8 mouse cellular contexts compared by ENCODE assay signal in genomic region chr11:53350291-53351223, GRCm38 (mm10). TPM values are rescaled to one million over a fixed set of nuclear protein-coding genes. Genes with fewer than 3 reads are reported as not detected.
DNase-seq lines count a peak whose midpoint lies in the region; ATAC-seq and TF ChIP-seq lines count a peak whose summit lies in the region.

Gene Aff4, plus strand, starts transcription at chr11:53350833.

- H3K9ac ChIP-seq in CH12.LX (ENCODE audit: insufficient read depth, low read depth): peak within 1 kb of the TSS; percentile 95
- H3K9ac ChIP-seq in forebrain, embryonic 12.5 days: peak within 1 kb of the TSS; percentile 98
- H3K9ac ChIP-seq in heart, embryonic 16.5 days (ENCODE audit: low read length): peak within 1 kb of the TSS; percentile 96
- H3K9ac ChIP-seq in liver, embryonic 15.5 days: peak within 1 kb of the TSS; percentile 91
- H3K9ac ChIP-seq in neural tube, embryonic 11.5 days (ENCODE audit: low read length): peak within 1 kb of the TSS; percentile 97
- H3K9ac ChIP-seq in stomach, embryonic 16.5 days (ENCODE audit: low read length): peak within 1 kb of the TSS; percentile 98

- peak; percentile 98 for ATAC-seq in forebrain, embryonic 12.5 days (ENCODE audit: low FRiP score)
- peak; percentile 96 for ATAC-seq in heart, embryonic 16.5 days (replicated peaks; ENCODE audit: extremely low read depth, insufficient read depth, low FRiP score)
- ATAC-seq in liver, embryonic 15.5 days (ENCODE audit: insufficient read depth): peak; percentile 93
- ATAC-seq in neural tube, embryonic 11.5 days (ENCODE audit: insufficient read depth, low FRiP score, low TSS enrichment): peak; percentile 93
- peak; percentile 96 for ATAC-seq in stomach, embryonic 16.5 days (ENCODE audit: insufficient read depth, low FRiP score)

- TF ChIP-seq RAD21 in CH12.LX (IDR thresholded peaks at IDR 0.05; ENCODE audit: low read depth, low read length): no peak

- no peaks in the 10 kb centered on the region for H3K9me3 ChIP-seq in CH12.LX (replicated peaks; ENCODE audit: low read length)
- no peaks in the 10 kb centered on the region for H3K9me3 ChIP-seq in forebrain, embryonic 12.5 days
- no peaks in the 10 kb centered on the region for H3K9me3 ChIP-seq in heart, embryonic 16.5 days (replicated peaks; ENCODE audit: control insufficient read depth, low read length)
- H3K9me3 ChIP-seq in liver, embryonic 15.5 days (replicated peaks): no peaks in the 10 kb centered on the region
- no peaks in the 10 kb centered on the region for H3K9me3 ChIP-seq in neural tube, embryonic 11.5 days (ENCODE audit: control insufficient read depth, low read length)
- H3K9me3 ChIP-seq in stomach, embryonic 16.5 days (replicated peaks; ENCODE audit: control insufficient read depth, low read length): no peaks in the 10 kb centered on the region

- H3K4me1 ChIP-seq in CH12.LX (ENCODE audit: control insufficient read depth in 1 of 2, insufficient read depth in 2 of 2): peaks cover 0 to 19% of the 10 kb centered on the region in 2 experiments; a peak in 2 of 4 replicates
- peaks cover 14% of the 10 kb centered on the region for H3K4me1 ChIP-seq in forebrain, embryonic 12.5 days
- peaks cover 9% of the 10 kb centered on the region for H3K4me1 ChIP-seq in heart, embryonic 16.5 days (ENCODE audit: control insufficient read depth, insufficient read depth, low read length)
- H3K4me1 ChIP-seq in liver, embryonic 15.5 days (replicated peaks): peaks cover 25% of the 10 kb centered on the region
- 0 out of 2 replicates have a peak, but pooled peaks cover 3% of the 10 kb centered on the region for H3K4me1 ChIP-seq in neural tube, embryonic 11.5 days (ENCODE audit: control insufficient read depth, insufficient read depth, low read length)
- H3K4me1 ChIP-seq in stomach, embryonic 16.5 days (ENCODE audit: control insufficient read depth, insufficient read depth, low read length): peaks cover 5% of the 10 kb centered on the region

- H3K27ac ChIP-seq in CH12.LX (ENCODE audit: insufficient read depth, low read depth): peak within 1 kb of the TSS; percentile 86
- H3K27ac ChIP-seq in forebrain, embryonic 12.5 days: peak within 1 kb of the TSS; percentile 97
- peak within 1 kb of the TSS; percentile 97 for H3K27ac ChIP-seq in heart, embryonic 16.5 days (ENCODE audit: low read length)
- peak within 1 kb of the TSS; percentile 97 for H3K27ac ChIP-seq in liver, embryonic 15.5 days (replicated peaks)
- H3K27ac ChIP-seq in neural tube, embryonic 11.5 days (ENCODE audit: low read depth, low read length): peak within 1 kb of the TSS; percentile 96
- H3K27ac ChIP-seq in stomach, embryonic 16.5 days (ENCODE audit: low read length): peak within 1 kb of the TSS; percentile 98

- peak within 1 kb of the TSS; percentile 77 to 90 (median 88) for H3K4me3 ChIP-seq in CH12.LX (replicated peaks in 1 of 3; ENCODE audit: low read depth in 2 of 3, low read length in 2 of 3, poor library complexity in 1 of 3)
- H3K4me3 ChIP-seq in forebrain, embryonic 12.5 days (replicated peaks): peak within 1 kb of the TSS; percentile 98
- H3K4me3 ChIP-seq in heart, embryonic 16.5 days (ENCODE audit: low read length): peak within 1 kb of the TSS; percentile 85
- H3K4me3 ChIP-seq in liver, embryonic 15.5 days (replicated peaks): peak within 1 kb of the TSS; percentile 94
- peak within 1 kb of the TSS; percentile 99 for H3K4me3 ChIP-seq in neural tube, embryonic 11.5 days (ENCODE audit: low read depth, low read length)
- H3K4me3 ChIP-seq in stomach, embryonic 16.5 days (replicated peaks; ENCODE audit: low read length): peak within 1 kb of the TSS; percentile 95

- in situ Hi-C loops in CH12.LX (cut with MboI; ENCODE audit: low pct_ligation_motif_present, low pct_unique_long_range_greater_than_20kb, low sequenced_read_pairs): no loop called here

- peaks cover 29% of the 10 kb centered on the region for H3K27me3 ChIP-seq in CH12.LX (replicated peaks)
- no peaks in the 10 kb centered on the region for H3K27me3 ChIP-seq in forebrain, embryonic 12.5 days
- no peaks in the 10 kb centered on the region for H3K27me3 ChIP-seq in heart, embryonic 16.5 days (ENCODE audit: control insufficient read depth, insufficient read depth, low read length)
- peaks cover 11% of the 10 kb centered on the region; the same call in 1 of the 2 replicates for H3K27me3 ChIP-seq in liver, embryonic 15.5 days
- H3K27me3 ChIP-seq in neural tube, embryonic 11.5 days (ENCODE audit: control insufficient read depth, insufficient read depth, low read length): no peaks in the 10 kb centered on the region
- H3K27me3 ChIP-seq in stomach, embryonic 16.5 days (ENCODE audit: control insufficient read depth, insufficient read depth, low read length): no peaks in the 10 kb centered on the region

- H3K79me2 ChIP-seq in CH12.LX (replicated peaks; ENCODE audit: control insufficient read depth, extremely low read depth, insufficient read depth, poor library complexity, severe bottlenecking): peaks cover 31% of the 10 kb centered on the region

- dilution Hi-C loops in CH12.LX (cut with MboI; ENCODE audit: extremely low pct_ligation_motif_present, extremely low pct_unique_long_range_greater_than_20kb, low sequenced_read_pairs): no loop called here

- no peak for TF ChIP-seq EP300 in CH12.LX (IDR thresholded peaks at IDR 0.05; ENCODE audit: low read length)

- no peak for TF ChIP-seq CTCF in CH12.LX (conservative IDR thresholded peaks at IDR 0.05 in 1 of 2, IDR thresholded peaks at IDR 0.05 in 1 of 2; ENCODE audit: low read depth in 2 of 2, low read length in 2 of 2)

- TF ChIP-seq POLR2A in CH12.LX (IDR thresholded peaks at IDR 0.05; ENCODE audit: low read depth, low read length): peak; percentile 84

- H3K4me2 ChIP-seq in CH12.LX (ENCODE audit: insufficient read depth, low read depth, poor library complexity, severe bottlenecking): peak within 1 kb of the TSS; percentile 99; the same call in 1 of the 2 replicates
- peak within 1 kb of the TSS; percentile 80 for H3K4me2 ChIP-seq in forebrain, embryonic 12.5 days
- H3K4me2 ChIP-seq in heart, embryonic 16.5 days (ENCODE audit: low read depth, low read length): peak within 1 kb of the TSS; percentile 91
- peak within 1 kb of the TSS; percentile 94 for H3K4me2 ChIP-seq in liver, embryonic 15.5 days
- peak within 1 kb of the TSS; percentile 88 for H3K4me2 ChIP-seq in neural tube, embryonic 11.5 days (ENCODE audit: low read depth)
- H3K4me2 ChIP-seq in stomach, embryonic 16.5 days (ENCODE audit: low read depth, low read length): peak within 1 kb of the TSS; percentile 77

- DNase-seq in CH12.LX (ENCODE audit: extremely low read depth): peak; percentile 85
- DNase-seq in c-Kit-positive CD71-positive TER-119-negative erythroid progenitor cells, embryonic 14.5 days (ENCODE audit: low read depth): peak; percentile 61
- DNase-seq in kidney, postnatal 36 days: peak; percentile 91 to 93
- DNase-seq in neural tube, embryonic 11.5 days (ENCODE audit: low spot score): peak; percentile 94

- under 1% methylated on average over 118 of the region's 127 CpGs for WGBS in forebrain, embryonic 12.5 days
- under 1% methylated on average over 125 of the region's 127 CpGs for WGBS in heart, embryonic 16.5 days
- under 1% methylated on average over 126 of the region's 127 CpGs for WGBS in liver, embryonic 15.5 days (ENCODE audit: insufficient replicate concordance)
- under 1% methylated on average over 103 of the region's 127 CpGs for WGBS in neural tube, embryonic 11.5 days
- WGBS in stomach, embryonic 16.5 days: under 1% methylated on average over 115 of the region's 127 CpGs

- H3K36me3 ChIP-seq in CH12.LX (replicated peaks in 1 of 2; ENCODE audit: control insufficient read depth in 1 of 2, insufficient read depth in 1 of 2, low read length in 1 of 2): peaks cover 5 to 13% of the 10 kb centered on the region in 2 experiments
- no peaks in the 10 kb centered on the region for H3K36me3 ChIP-seq in forebrain, embryonic 12.5 days (replicated peaks)
- no peaks in the 10 kb centered on the region for H3K36me3 ChIP-seq in heart, embryonic 16.5 days (ENCODE audit: control insufficient read depth, insufficient read depth)
- H3K36me3 ChIP-seq in liver, embryonic 15.5 days (replicated peaks): no peaks in the 10 kb centered on the region
- no peaks in the 10 kb centered on the region for H3K36me3 ChIP-seq in neural tube, embryonic 11.5 days (ENCODE audit: control insufficient read depth, insufficient read depth, low read length)
- no peaks in the 10 kb centered on the region for H3K36me3 ChIP-seq in stomach, embryonic 16.5 days (ENCODE audit: control insufficient read depth, insufficient read depth, low read length)

TF ChIP-seq in CH12.LX, 34 proteins besides CTCF, POLR2A, EP300 and RAD21 (continues in another document):
- TF ChIP-seq MAZ (IDR thresholded peaks at IDR 0.05; ENCODE audit: low read depth, low read length) (0 out of 2 replicates have a peak, but pooled peaks have one; percentile 76), JUN (IDR thresholded peaks at IDR 0.05; ENCODE audit: insufficient read depth, low read depth, low read length) (no peak), IRF4 (IDR thresholded peaks at IDR 0.05; ENCODE audit: low read depth, low read length) (peak; percentile 65), POLR2AphosphoS2 (IDR thresholded peaks at IDR 0.05; ENCODE audit: low read depth, low read length) (peak; percentile 71; the same call in 1 of the 2 replicates), BHLHE40 (IDR thresholded peaks at IDR 0.05; ENCODE audit: low read depth, low read length) (peak; percentile 93), SIN3A (IDR thresholded peaks at IDR 0.05; ENCODE audit: low read length) (peak; percentile 89), NELFE (IDR thresholded peaks at IDR 0.05; ENCODE audit: low read depth, low read length) (peak; percentile 83), GABPA (IDR thresholded peaks at IDR 0.05; ENCODE audit: insufficient replicate concordance, low read depth, low read length) (no peak), ELF1 (IDR thresholded peaks at IDR 0.05; ENCODE audit: low read depth, low read length) (no peak; the same call in 1 of the 2 replicates), ETS1 (conservative IDR thresholded peaks at IDR 0.05; ENCODE audit: low read depth, low read length) (no peak), HCFC1 (IDR thresholded peaks at IDR 0.05; ENCODE audit: low read depth, low read length) (no peak; the same call in 1 of the 2 replicates), MAFK (IDR thresholded peaks at IDR 0.05; ENCODE audit: insufficient replicate concordance, low read length) (no peak), USF1 (IDR thresholded peaks at IDR 0.05; ENCODE audit: low read depth, low read length) (peak; percentile 98)

RNA-seq across cellular contexts. Expression of gene Aff4, which starts in this region (rescaled TPM):
- total RNA-seq in CH12.LX (2012; rRNA removed) (19.8 and 24.0 TPM in 2 replicates), CH12.LX (2014; rRNA removed) (22.1 and 25.7 TPM in 2 replicates)
- polyA plus RNA-seq in CH12.LX (2012; ENCODE audit: insufficient read length, low read depth): 50.6 and 51.4 TPM in 2 replicates
- 66.9 and 77.6 TPM in 2 replicates for polyA plus RNA-seq in forebrain, embryonic 12.5 days (2016; fragmentation: Nextera tagmentation; extraction: Ambion mirVana)
- polyA plus RNA-seq in heart, embryonic 16.5 days (2015; fragmentation: Nextera tagmentation; extraction: Ambion mirVana): 23.0 and 31.7 TPM in 2 replicates
- polyA plus RNA-seq in liver, embryonic 15.5 days (2015; fragmentation: Nextera tagmentation; extraction: Ambion mirVana): 8.0 and 9.7 TPM in 2 replicates
- 39.7 and 47.8 TPM in 2 replicates for polyA plus RNA-seq in neural tube, embryonic 11.5 days (2014; fragmentation: Nextera tagmentation; extraction: Ambion mirVana)
- 20.5 and 21.1 TPM in 2 replicates for polyA plus RNA-seq in stomach, embryonic 16.5 days (2015; fragmentation: Nextera tagmentation; extraction: Ambion mirVana)

Comparison
In these comparisons a context has a peak if more than half of its experiments do, and no peak if none do; other contexts are left out.
1. Peak in every context shown above with its lines: DNase-seq, ATAC-seq, H3K4me3 ChIP-seq and H3K27ac ChIP-seq.